Mouse (Mus musculus) hindbrain, embryonic 14.5 days (tissue): ENCODE data around the gene Slc4a11. TPM values are rescaled to one million over a fixed set of nuclear protein-coding genes. Genes with fewer than 3 reads are reported as not detected.

Source experiments
- ATAC-seq: fragments of 200-750 bp; cut with Nextera tagmentation; 2 replicates; pipeline ENCODE4 v1.8.0; 2017; ENCODE audit warnings: moderate number of reproducible peaks, mild to moderate bottlenecking, moderate TSS enrichment, moderate library complexity; ENCODE audit not compliant: low FRiP score
- DNase-seq: peaks from one replicate; pipeline ENCODE4 v3.0.0-alpha.2; 2015; ENCODE audit warnings: low spot score
- H3K27ac ChIP-seq: fragments of 300-500 bp; sonication (generic); 2 replicates; pipeline ENCODE4 v1.5.1; 2014; ENCODE audit warnings: mild to moderate bottlenecking, moderate library complexity
- H3K27me3 ChIP-seq: fragments of 300-500 bp; sonication (generic); 2 replicates; pipeline ENCODE4 v1.6.1; 2014; ENCODE audit warnings: mild to moderate bottlenecking, low read length, mixed read lengths; ENCODE audit not compliant: control insufficient read depth, insufficient read depth
- H3K36me3 ChIP-seq: fragments of 300-500 bp; sonication (generic); replicated peaks from 2 replicates; pipeline ENCODE4 v1.6.1; 2014; ENCODE audit not compliant: control insufficient read depth, insufficient read depth
- H3K4me1 ChIP-seq: fragments of 300-500 bp; sonication (generic); replicated peaks from 2 replicates; pipeline ENCODE4 v1.6.1; 2014; ENCODE audit warnings: antibody characterized with exemption, low read length, mixed read lengths; ENCODE audit not compliant: control insufficient read depth, insufficient read depth
- H3K4me2 ChIP-seq: fragments of 300-500 bp; sonication (generic); replicated peaks from 2 replicates; pipeline ENCODE4 v1.6.1; 2014; ENCODE audit warnings: mild to moderate bottlenecking, moderate library complexity
- H3K4me3 ChIP-seq: fragments of 300-500 bp; sonication (generic); replicated peaks from 2 replicates; pipeline ENCODE4 v1.5.1; 2014; ENCODE audit warnings: mild to moderate bottlenecking, low read length
- H3K9ac ChIP-seq: fragments of 300-500 bp; sonication (generic); 2 replicates; pipeline ENCODE4 v1.6.1; 2014
- H3K9me3 ChIP-seq: fragments of 300-500 bp; sonication (generic); 2 replicates; pipeline ENCODE4 v1.6.1; 2016; ENCODE audit warnings: low read length; ENCODE audit not compliant: control insufficient read depth
- WGBS: fragments of 180-500 bp; shearing (Covaris S2); extraction: QIAGEN DNeasy Blood & Tissue Kit; methylation state at CpG from one replicate; pipeline ENCODE4 v1.1.7; 2014; 5-methylcytosine and 5-hydroxymethylcytosine counted together
- polyA plus RNA-seq: library from polyadenylated mRNA; unstranded; fragments of >200 nt; fragmentation: Nextera tagmentation; extraction: Ambion mirVana; gene quantifications from 2 replicates; pipeline ENCODE4 v1.2.1, GENCODE M21; 2014

The Slc4a11 gene
- polyA plus RNA-seq, 1 experiment from 2014 or later = 0.82 TPM

GRCm38 (mm10) chr2:130727752-130728151, 30.4 kb upstream of the Slc4a11 start:
- Histone ChIP-seq H3K27ac (no peak overlapping the region), H3K9ac (no peak overlapping the region), H3K4me1 (no peaks in the 10 kb centered on the region), H3K4me2 (no peak overlapping the region), H3K36me3 (peaks cover 98% of the 10 kb centered on the region), H3K9me3 (no peaks in the 10 kb centered on the region), H3K4me3 (no peak overlapping the region), H3K27me3 (no peaks in the 10 kb centered on the region)
- ATAC-seq = no peak
- WGBS = 89% methylated on average over 1 of the region's 1 CpGs
- DNase-seq = no peak

- WGBS = 75% methylated on average over 4 of the region's 4 CpGs
- Histone ChIP-seq H3K27me3 (no peaks in the 10 kb centered on the region), H3K4me2 (no peak overlapping the region), H3K4me1 (no peaks in the 10 kb centered on the region), H3K27ac (no peak overlapping the region), H3K9ac (no peak overlapping the region), H3K4me3 (no peak overlapping the region), H3K36me3 (peaks cover 97% of the 10 kb centered on the region), H3K9me3 (no peaks in the 10 kb centered on the region)
- DNase-seq = no peak
- ATAC-seq = no peak
Observed at GRCm38 (mm10) chr2:130724369-130724768, 27.1 kb upstream of the Slc4a11 start.

DNA sequence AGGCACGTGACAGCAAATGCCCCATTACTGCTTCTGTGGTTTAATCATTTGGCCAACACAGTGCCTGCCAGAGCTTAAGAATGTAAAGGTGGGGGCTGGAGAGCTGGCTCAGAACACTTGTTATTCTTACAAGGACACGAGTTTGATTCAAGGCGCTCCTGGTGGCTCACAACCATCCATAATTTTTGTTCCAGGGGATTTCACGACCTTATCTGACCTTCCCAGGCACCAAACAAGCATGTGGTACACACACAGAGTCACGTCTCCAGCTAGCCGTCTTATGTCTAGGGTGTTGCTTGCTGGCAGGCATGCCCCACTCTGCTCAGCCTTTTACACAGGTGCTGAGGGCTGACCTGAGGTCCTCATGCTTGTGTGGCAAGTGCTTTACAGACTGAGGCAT, 20.6 kb upstream of the Slc4a11 start:
- H3K4me2 ChIP-seq = no peak overlapping the region
- no peak for DNase-seq
- H3K4me1 ChIP-seq = no peaks in the 10 kb centered on the region
- H3K9me3 ChIP-seq = no peaks in the 10 kb centered on the region
- H3K4me3 ChIP-seq = no peak overlapping the region
- ATAC-seq = no peak
- no peak overlapping the region for H3K27ac ChIP-seq
- H3K9ac ChIP-seq = no peak overlapping the region
- H3K27me3 ChIP-seq = no peaks in the 10 kb centered on the region
- peaks cover 94% of the 10 kb centered on the region for H3K36me3 ChIP-seq
- 87% methylated on average over 6 of the region's 6 CpGs for WGBS

- no peaks in the 10 kb centered on the region for H3K27me3 ChIP-seq
- no peak for DNase-seq
- H3K9ac ChIP-seq = no peak overlapping the region
- no peaks in the 10 kb centered on the region for H3K9me3 ChIP-seq
- 79% methylated on average over 10 of the region's 10 CpGs for WGBS
- peaks cover 61% of the 10 kb centered on the region for H3K36me3 ChIP-seq
- no peak overlapping the region for H3K27ac ChIP-seq
- H3K4me2 ChIP-seq = no peak overlapping the region
- H3K4me1 ChIP-seq = no peaks in the 10 kb centered on the region
- no peak overlapping the region for H3K4me3 ChIP-seq
- no peak for ATAC-seq
Observed at GRCm38 (mm10) chr2:130707057-130707456, 9.7 kb upstream of the Slc4a11 start.

DNA sequence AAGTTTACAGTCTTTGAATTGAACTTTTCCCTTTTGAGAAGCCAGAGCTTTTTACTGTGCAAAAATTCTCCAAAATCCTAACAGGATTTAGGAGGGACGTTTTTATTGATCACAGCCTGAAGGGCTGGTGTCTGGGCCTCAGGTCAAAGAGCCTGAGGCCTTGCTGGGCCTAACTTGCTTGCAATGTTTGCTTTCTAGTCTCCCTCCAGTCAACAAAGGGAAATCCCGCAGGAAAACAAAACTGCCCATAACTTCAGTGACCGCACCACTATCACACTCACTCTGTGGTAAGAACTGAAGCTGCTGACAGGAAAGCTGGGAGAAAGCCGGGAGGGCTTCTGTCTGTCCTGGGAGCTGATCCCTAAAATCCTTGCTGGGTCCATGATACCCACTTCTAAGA, 9.3 kb upstream of the Slc4a11 start:
- Histone ChIP-seq H3K36me3 (peaks cover 56% of the 10 kb centered on the region), H3K9ac (no peak overlapping the region), H3K9me3 (no peaks in the 10 kb centered on the region), H3K4me1 (no peaks in the 10 kb centered on the region), H3K4me3 (no peak overlapping the region), H3K4me2 (no peak overlapping the region), H3K27ac (no peak overlapping the region), H3K27me3 (no peaks in the 10 kb centered on the region)
- ATAC-seq = no peak
- DNase-seq = no peak
- 83% methylated on average over 4 of the region's 4 CpGs for WGBS

- no peaks in the 10 kb centered on the region for H3K27me3 ChIP-seq
- DNase-seq (no peak), ATAC-seq (no peak)
- no peak overlapping the region for H3K27ac ChIP-seq
- H3K4me1 ChIP-seq = no peaks in the 10 kb centered on the region
- H3K4me3 ChIP-seq = no peak overlapping the region
- 74% methylated on average over 6 of the region's 6 CpGs for WGBS
- H3K9me3 ChIP-seq = no peaks in the 10 kb centered on the region
- H3K4me2 ChIP-seq = no peak overlapping the region
- peaks cover 42% of the 10 kb centered on the region for H3K36me3 ChIP-seq
- no peak overlapping the region for H3K9ac ChIP-seq
Observed at GRCm38 (mm10) chr2:130705178-130705577, 7.9 kb upstream of the Slc4a11 start.

DNA sequence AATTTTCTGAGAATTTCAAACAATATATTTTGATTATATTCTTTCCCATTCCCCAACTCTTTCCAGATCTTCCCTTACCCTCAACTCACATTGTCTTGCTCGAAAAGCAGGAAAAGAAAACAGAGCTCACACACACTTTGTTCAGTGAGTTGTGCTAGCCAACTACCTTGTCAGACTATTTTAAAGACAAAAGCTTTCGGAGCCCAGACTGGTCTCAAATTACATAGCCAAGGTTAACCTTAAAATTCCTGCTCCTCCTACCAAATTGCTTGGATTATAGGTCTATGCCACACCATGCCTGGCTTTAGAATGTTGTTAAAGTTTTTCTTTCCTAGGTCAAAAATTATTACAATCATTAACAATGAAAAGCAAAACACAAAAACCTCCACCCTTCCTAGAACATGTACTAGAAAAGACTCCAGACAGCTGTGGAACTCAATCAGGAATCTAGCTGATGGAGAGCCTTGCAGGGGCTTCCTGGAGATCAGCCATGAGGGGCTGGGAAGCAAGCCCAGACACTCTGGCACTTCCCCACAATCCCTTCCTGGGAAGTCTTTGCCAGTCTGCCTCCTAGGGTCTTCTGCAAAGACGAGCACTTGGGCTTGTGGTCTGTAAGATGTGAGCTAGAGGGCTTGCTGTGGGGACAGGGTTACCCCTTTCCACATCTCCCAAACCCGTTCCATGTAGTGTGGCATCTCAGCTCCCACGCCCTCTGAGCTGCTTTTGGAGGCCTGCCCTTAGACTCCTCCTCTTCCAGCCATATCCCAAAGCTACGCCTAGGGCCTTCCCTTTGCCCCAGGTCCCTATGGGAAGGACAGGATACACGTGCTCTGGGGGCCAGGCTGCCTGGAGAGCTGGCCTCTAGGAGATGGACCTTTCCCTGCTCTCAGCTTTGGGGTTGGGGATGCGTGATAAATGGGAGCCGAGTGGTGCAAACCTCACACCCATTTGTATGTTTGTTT, 7.0 kb upstream of the Slc4a11 start:
- H3K36me3 ChIP-seq = peaks cover 33% of the 10 kb centered on the region
- H3K9ac ChIP-seq = no peak overlapping the region
- no peaks in the 10 kb centered on the region for H3K9me3 ChIP-seq
- ATAC-seq (0 out of 2 replicates have a peak, but pooled peaks have one; percentile 12), DNase-seq (peak; percentile 43)
- H3K27ac ChIP-seq = no peak overlapping the region
- H3K27me3 ChIP-seq = no peaks in the 10 kb centered on the region
- H3K4me2 ChIP-seq = no peak overlapping the region
- no peak overlapping the region for H3K4me3 ChIP-seq
- WGBS = 75% methylated on average over 9 of the region's 9 CpGs
- no peaks in the 10 kb centered on the region for H3K4me1 ChIP-seq

GRCm38 (mm10) chr2:130697821-130698266, 525 bp upstream of the Slc4a11 start:
- Histone ChIP-seq H3K36me3 (no peaks in the 10 kb centered on the region), H3K27ac (no peak overlapping the region), H3K4me3 (peak overlapping the region; percentile 50), H3K4me2 (peak overlapping the region; percentile 99), H3K27me3 (peaks cover 42% of the 10 kb centered on the region), H3K9ac (0 out of 2 replicates have a peak overlapping the region, but pooled peaks have one; percentile 52), H3K9me3 (no peaks in the 10 kb centered on the region), H3K4me1 (peaks cover 18% of the 10 kb centered on the region; the same call in 1 of the 2 replicates)
- DNase-seq (peak; percentile 35), ATAC-seq (0 out of 2 replicates have a peak, but pooled peaks have one; percentile 18)
- WGBS = 3% methylated on average over 14 of the region's 14 CpGs

DNA sequence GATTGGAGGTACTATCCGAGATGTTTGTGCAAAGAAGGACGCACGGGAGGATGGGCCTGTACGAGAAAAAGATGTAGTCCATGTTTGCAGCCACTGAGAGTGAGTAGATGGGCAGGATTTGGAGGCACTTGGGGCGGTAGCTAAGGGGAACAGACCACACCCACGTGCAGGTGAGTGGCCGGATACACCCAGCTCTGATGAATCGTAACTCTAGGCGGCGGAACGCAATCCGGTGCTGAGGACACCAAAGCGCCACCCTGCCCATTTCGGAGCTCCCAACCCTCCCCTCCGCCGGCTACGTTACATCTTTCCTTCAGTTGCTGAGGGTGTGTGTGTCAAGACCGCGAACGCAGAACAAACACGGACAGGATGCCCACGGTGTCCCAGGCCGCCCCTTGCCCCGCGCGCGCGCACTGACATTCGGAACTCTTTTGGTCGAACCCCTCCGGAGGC, 593 bp downstream of the Slc4a11 start:
- no peaks in the 10 kb centered on the region for H3K9me3 ChIP-seq
- peak overlapping the region; percentile 99 for H3K4me2 ChIP-seq
- H3K4me1 ChIP-seq = peaks cover 18% of the 10 kb centered on the region; the same call in 1 of the 2 replicates
- H3K4me3 ChIP-seq = peak overlapping the region; percentile 50
- peak overlapping the region; percentile 52 for H3K9ac ChIP-seq
- 2% methylated on average over 31 of the region's 31 CpGs for WGBS
- no peaks in the 10 kb centered on the region for H3K36me3 ChIP-seq
- H3K27me3 ChIP-seq = peaks cover 42% of the 10 kb centered on the region
- DNase-seq (no peak), ATAC-seq (peak; percentile 29; the same call in 1 of the 2 replicates)
- no peak overlapping the region for H3K27ac ChIP-seq
